Mouse (Mus musculus) stomach, embryonic 16.5 days (tissue): Measurements from ENCODE around the gene Ebna1bp2. TPM values are rescaled to one million over a fixed set of nuclear protein-coding genes. Genes with fewer than 3 reads are reported as not detected.

ENCODE experiments used
- ATAC-seq: fragments of 200-750 bp; cut with Nextera tagmentation; 2 replicates; pipeline ENCODE4 v1.8.0; 2017; ENCODE audit warnings: moderate number of reproducible peaks, moderate TSS enrichment; ENCODE audit not compliant: insufficient read depth, low FRiP score
- H3K27ac ChIP-seq: fragments of 300-500 bp; sonication (generic); 2 replicates; pipeline ENCODE4 v1.5.1; 2014; ENCODE audit warnings: low read length
- H3K27me3 ChIP-seq: fragments of 300-500 bp; sonication (generic); 2 replicates; pipeline ENCODE4 v1.6.1; 2014; ENCODE audit warnings: low read length, control low read depth, mixed read lengths; ENCODE audit not compliant: control insufficient read depth, insufficient read depth
- H3K36me3 ChIP-seq: fragments of 300-500 bp; sonication (generic); 2 replicates; pipeline ENCODE4 v1.6.1; 2014; ENCODE audit warnings: low read length; ENCODE audit not compliant: control insufficient read depth, insufficient read depth
- H3K4me1 ChIP-seq: fragments of 300-500 bp; sonication (generic); 2 replicates; pipeline ENCODE4 v1.6.1; 2014; ENCODE audit warnings: low read length, control low read depth, mixed read lengths; ENCODE audit not compliant: control insufficient read depth, insufficient read depth
- H3K4me2 ChIP-seq: fragments of 300-500 bp; sonication (generic); 2 replicates; pipeline ENCODE4 v1.6.1; 2014; ENCODE audit warnings: low read depth, low read length, mixed read lengths
- H3K4me3 ChIP-seq: fragments of 300-500 bp; sonication (generic); replicated peaks from 2 replicates; pipeline ENCODE4 v1.5.1; 2014; ENCODE audit warnings: mild to moderate bottlenecking, low read length
- H3K9ac ChIP-seq: fragments of 300-500 bp; sonication (generic); 2 replicates; pipeline ENCODE4 v1.6.1; 2014; ENCODE audit warnings: low read length
- H3K9me3 ChIP-seq: fragments of 300-500 bp; sonication (generic); replicated peaks from 2 replicates; pipeline ENCODE4 v1.6.1; 2016; ENCODE audit warnings: low read length, control low read depth; ENCODE audit not compliant: control insufficient read depth
- WGBS: fragments of 180-500 bp; shearing (Covaris S2); extraction: QIAGEN DNeasy Blood & Tissue Kit; methylation state at CpG from one replicate; pipeline ENCODE4 v1.1.7; 2014; 5-methylcytosine and 5-hydroxymethylcytosine counted together
- polyA plus RNA-seq: library from polyadenylated mRNA; unstranded; fragments of >200 nt; fragmentation: Nextera tagmentation; extraction: Ambion mirVana; gene quantifications from 2 replicates; pipeline ENCODE4 v1.2.1, GENCODE M21; 2015

The Ebna1bp2 gene
- polyA plus RNA-seq = 117 and 120 TPM in 2 replicates

DNA sequence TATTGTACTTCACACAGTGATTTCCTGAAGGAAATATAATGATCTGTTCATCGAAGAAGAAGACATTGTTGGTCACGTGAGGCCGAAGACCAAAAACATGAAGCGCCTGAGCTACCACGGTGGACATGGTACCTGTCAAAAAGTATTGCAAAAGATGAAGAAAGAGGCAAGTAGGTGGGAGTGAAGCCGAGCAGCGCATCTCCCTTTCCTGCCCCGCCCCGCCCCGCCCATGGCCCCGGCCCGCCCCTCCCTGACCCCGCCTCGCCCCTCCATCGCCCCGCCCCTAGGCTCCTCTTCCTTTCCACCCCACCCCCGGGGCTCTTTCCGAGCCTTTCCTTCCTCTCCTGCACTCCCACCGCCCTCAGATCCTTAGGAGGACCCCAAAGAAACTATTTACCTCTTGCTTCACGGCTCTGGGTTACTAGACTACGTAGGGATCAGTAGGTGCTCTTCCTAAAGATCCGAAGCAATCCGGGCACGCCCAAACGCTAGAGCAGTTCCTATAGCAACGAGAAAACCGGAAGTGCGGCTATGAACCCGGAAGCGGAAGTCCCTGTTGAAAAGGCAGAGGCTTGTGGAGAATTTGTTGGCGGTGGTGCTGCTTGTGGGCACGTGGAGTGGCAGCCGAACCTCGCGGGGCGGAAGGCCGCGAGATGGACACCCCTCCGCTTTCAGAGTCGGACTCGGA is at the start of gene Ebna1bp2, which contains the start of gene Cfap57:
Ebna1bp2 (plus strand) TSS at position 521 of the 688 bp plus-strand sequence.
Cfap57 (minus strand) TSS at position 499 of the 688 bp plus-strand sequence.
- peak within 1 kb of the TSS; percentile 85 for H3K4me2 ChIP-seq
- no peaks in the 10 kb centered on the region for H3K27me3 ChIP-seq
- H3K27ac ChIP-seq = peak within 1 kb of the TSS; percentile 41; the same call in 1 of the 2 replicates
- peaks cover 13% of the 10 kb centered on the region for H3K36me3 ChIP-seq
- under 1% methylated on average over 30 of the region's 41 CpGs for WGBS
- ATAC-seq = peak; percentile 91
- peak within 1 kb of the TSS; percentile 70 for H3K4me3 ChIP-seq
- 0 out of 2 replicates have a peak, but pooled peaks cover 3% of the 10 kb centered on the region for H3K9me3 ChIP-seq
- peak within 1 kb of the TSS; percentile 79 for H3K9ac ChIP-seq
- H3K4me1 ChIP-seq = 0 out of 2 replicates have a peak, but pooled peaks cover 6% of the 10 kb centered on the region

- H3K4me3 ChIP-seq = no peak overlapping the region
- H3K4me2 ChIP-seq = no peak overlapping the region
- H3K4me1 ChIP-seq = no peaks in the 10 kb centered on the region
- H3K27ac ChIP-seq = no peak overlapping the region
- H3K27me3 ChIP-seq = peaks cover under 1% of the 10 kb centered on the region; the same call in 1 of the 2 replicates
- no peaks in the 10 kb centered on the region for H3K9me3 ChIP-seq
- no peaks in the 10 kb centered on the region for H3K36me3 ChIP-seq
- ATAC-seq = no peak
- H3K9ac ChIP-seq = no peak overlapping the region
- WGBS = 80% methylated on average over 15 of the region's 15 CpGs
Measured at GRCm38 (mm10) chr4:118571441-118571840, 49.2 kb upstream of the Ebna1bp2 start.

DNA sequence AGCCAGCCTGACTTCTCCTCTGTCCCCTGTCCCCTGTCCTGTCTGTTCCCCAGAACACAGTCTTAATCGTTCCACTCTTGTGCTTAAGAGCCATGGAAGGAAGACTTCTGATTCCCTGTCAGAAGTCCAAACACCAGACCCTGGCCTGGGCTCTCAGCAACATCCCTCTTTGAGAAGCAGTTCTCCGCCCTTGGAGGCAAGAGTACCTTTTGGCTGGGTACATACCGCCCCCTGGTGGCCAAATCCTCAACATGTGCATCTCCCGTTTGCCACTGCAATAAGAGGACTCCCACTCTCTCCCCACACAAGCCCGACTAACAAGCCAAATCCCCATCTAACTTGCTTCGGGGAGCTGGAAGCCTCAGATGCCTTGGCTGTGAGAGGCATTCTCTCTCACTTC is 44.5 kb upstream of the Ebna1bp2 start:
- Histone ChIP-seq H3K27me3 (peaks cover 2% of the 10 kb centered on the region; the same call in 1 of the 2 replicates), H3K4me2 (no peak overlapping the region), H3K9ac (no peak overlapping the region), H3K4me3 (no peak overlapping the region), H3K4me1 (no peaks in the 10 kb centered on the region), H3K27ac (no peak overlapping the region), H3K9me3 (no peaks in the 10 kb centered on the region), H3K36me3 (no peaks in the 10 kb centered on the region)
- WGBS = 7% methylated on average over 6 of the region's 6 CpGs
- ATAC-seq = no peak

GRCm38 (mm10) chr4:118579313-118579712 is 41.3 kb upstream of the Ebna1bp2 start:
- no peaks in the 10 kb centered on the region for H3K36me3 ChIP-seq
- no peak overlapping the region for H3K9ac ChIP-seq
- H3K4me3 ChIP-seq = no peak overlapping the region
- 48% methylated on average over 13 of the region's 13 CpGs for WGBS
- no peak overlapping the region for H3K27ac ChIP-seq
- H3K4me1 ChIP-seq = no peaks in the 10 kb centered on the region
- no peak overlapping the region for H3K4me2 ChIP-seq
- peaks cover 2% of the 10 kb centered on the region; the same call in 1 of the 2 replicates for H3K27me3 ChIP-seq
- no peaks in the 10 kb centered on the region for H3K9me3 ChIP-seq
- ATAC-seq = no peak

GRCm38 (mm10) chr4:118581508-118581907 is 39.1 kb upstream of the Ebna1bp2 start:
- no peaks in the 10 kb centered on the region; the same call in 1 of the 2 replicates for H3K9me3 ChIP-seq
- H3K27me3 ChIP-seq = peaks cover 2% of the 10 kb centered on the region; the same call in 1 of the 2 replicates
- H3K9ac ChIP-seq = no peak overlapping the region
- H3K4me1 ChIP-seq = no peaks in the 10 kb centered on the region
- no peak for ATAC-seq
- no peak overlapping the region for H3K27ac ChIP-seq
- WGBS = 49% methylated on average over 11 of the region's 11 CpGs
- H3K36me3 ChIP-seq = no peaks in the 10 kb centered on the region
- H3K4me3 ChIP-seq = no peak overlapping the region
- no peak overlapping the region for H3K4me2 ChIP-seq

GRCm38 (mm10) chr4:118582629-118583028 is 38.0 kb upstream of the Ebna1bp2 start:
- Histone ChIP-seq H3K9ac (no peak overlapping the region), H3K9me3 (no peaks in the 10 kb centered on the region; the same call in 1 of the 2 replicates), H3K4me2 (no peak overlapping the region), H3K4me3 (no peak overlapping the region), H3K4me1 (no peaks in the 10 kb centered on the region), H3K27me3 (no peaks in the 10 kb centered on the region), H3K27ac (no peak overlapping the region), H3K36me3 (no peaks in the 10 kb centered on the region)
- no peak for ATAC-seq
- WGBS = 90% methylated on average over 8 of the region's 8 CpGs

- no peaks in the 10 kb centered on the region; the same call in 1 of the 2 replicates for H3K9me3 ChIP-seq
- WGBS = 70% methylated on average over 12 of the region's 12 CpGs
- H3K4me2 ChIP-seq = no peak overlapping the region
- H3K9ac ChIP-seq = no peak overlapping the region
- H3K4me1 ChIP-seq = no peaks in the 10 kb centered on the region
- H3K36me3 ChIP-seq = no peaks in the 10 kb centered on the region
- no peak overlapping the region for H3K27ac ChIP-seq
- no peaks in the 10 kb centered on the region for H3K27me3 ChIP-seq
- ATAC-seq = no peak
- H3K4me3 ChIP-seq = no peak overlapping the region
Measured at GRCm38 (mm10) chr4:118589053-118589732, 31.4 kb upstream of the Ebna1bp2 start.

GRCm38 (mm10) chr4:118589733-118590130 is 30.9 kb upstream of the Ebna1bp2 start:
- Histone ChIP-seq H3K27ac (no peak overlapping the region), H3K36me3 (no peaks in the 10 kb centered on the region), H3K9ac (no peak overlapping the region), H3K4me3 (no peak overlapping the region), H3K27me3 (no peaks in the 10 kb centered on the region), H3K9me3 (no peaks in the 10 kb centered on the region; the same call in 1 of the 2 replicates), H3K4me1 (no peaks in the 10 kb centered on the region), H3K4me2 (no peak overlapping the region)
- ATAC-seq = no peak
- WGBS = 15% methylated on average over 7 of the region's 7 CpGs

- Histone ChIP-seq H3K4me2 (no peak overlapping the region), H3K9me3 (no peaks in the 10 kb centered on the region), H3K9ac (no peak overlapping the region), H3K4me1 (no peaks in the 10 kb centered on the region), H3K27me3 (no peaks in the 10 kb centered on the region), H3K27ac (no peak overlapping the region), H3K4me3 (no peak overlapping the region), H3K36me3 (no peaks in the 10 kb centered on the region)
- WGBS = 37% methylated on average over 4 of the region's 4 CpGs
- ATAC-seq = no peak
Measured at GRCm38 (mm10) chr4:118604065-118604464, 16.5 kb upstream of the Ebna1bp2 start.
